Mouse (Mus musculus) bone marrow, adult 2 months (tissue): Measurements from ENCODE around the gene Gm3252.
"Not testable (repeated sequence)": the region's sequence is repeated elsewhere in the genome, so short reads cannot be mapped to it uniquely, and the experiment has no call there.

Experiments used
- CTCF ChIP-seq: fragments of 200-500 bp; IDR thresholded peaks from 2 replicates; pipeline ENCODE4 v1.5.1; 2011; ENCODE audit warnings: low read length, control low read depth; ENCODE audit not compliant: control insufficient read depth, insufficient read depth
- POLR2A ChIP-seq: fragments of 200-500 bp; IDR thresholded peaks from 2 replicates; pipeline ENCODE4 v1.6.1; 2011; ENCODE audit warnings: low read depth, mild to moderate bottlenecking, control low read depth, low read length, borderline replicate concordance; ENCODE audit not compliant: control insufficient read depth

- TF ChIP-seq CTCF, POLR2A: not testable (repeated sequence)
Observed at GRCm38 (mm10) chr14:4708938-4709337, 17.6 kb upstream of the Gm3252 start, which contains the start of gene Gm7876.
